26 mouse cellular contexts compared by ENCODE assay signal in genomic region chr7:112118086-112118485, GRCm38 (mm10). TPM values are rescaled to one million over a fixed set of nuclear protein-coding genes. Genes with fewer than 3 reads are reported as not detected.
DNase-seq lines count a peak whose midpoint lies in the region; ATAC-seq lines count a peak whose summit lies in the region.
"Had no signal": no experiment of that assay in that cellular context is flagged by ENCODE, and none has a peak within 500 bp of the region (broad histone marks: within the 10 kb centered on the region; RNA-seq: fewer than 3 reads in every experiment).

No protein-coding gene starts in this region.

- H3K36me3 ChIP-seq in hindbrain, embryonic 10.5 days: peaks cover 8% of the 10 kb centered on the region; the same call in 1 of the 2 replicates
- no peaks in the 10 kb centered on the region for H3K36me3 ChIP-seq in hindbrain, embryonic 13.5 days
- no peaks in the 10 kb centered on the region for H3K36me3 ChIP-seq in kidney, embryonic 14.5 days (ENCODE audit: control insufficient read depth, insufficient read depth, low read length)

- H3K27ac ChIP-seq in hindbrain, embryonic 10.5 days: 0 out of 2 replicates have a peak overlapping the region, but pooled peaks have one; percentile 31
- no peak overlapping the region for H3K27ac ChIP-seq in hindbrain, embryonic 13.5 days
- H3K27ac ChIP-seq in kidney, embryonic 14.5 days (ENCODE audit: low read depth, low read length): no peak overlapping the region
- H3K27ac ChIP-seq: forebrain, embryonic 13.5 days; hindbrain, postnatal 0 days; limb, embryonic 13.5 days; lung, embryonic 15.5 days; midbrain, embryonic 13.5 days had no signal

- no peak for ATAC-seq in hindbrain, embryonic 13.5 days (ENCODE audit: low FRiP score)
- no peak for ATAC-seq in kidney, embryonic 14.5 days (ENCODE audit: low FRiP score, low TSS enrichment)
- ATAC-seq: activated CD4-positive, CD25-positive, alpha-beta regulatory T cell, adult 4 months; forebrain, embryonic 13.5 days; intestine, embryonic 16.5 days; midbrain, embryonic 13.5 days had no signal

- WGBS in hindbrain, embryonic 10.5 days: 94% methylated on average over 7 of the region's 7 CpGs
- WGBS in hindbrain, embryonic 13.5 days: 85% methylated on average over 7 of the region's 7 CpGs
- WGBS in kidney, embryonic 14.5 days: 91% methylated on average over 7 of the region's 7 CpGs

- no peak overlapping the region for H3K9ac ChIP-seq in hindbrain, embryonic 13.5 days
- no peak overlapping the region for H3K9ac ChIP-seq in kidney, embryonic 14.5 days (ENCODE audit: low read depth, low read length)
- H3K9ac ChIP-seq: forebrain, embryonic 13.5 days; limb, embryonic 13.5 days; lung, embryonic 15.5 days; midbrain, embryonic 13.5 days had no signal

- H3K4me1 ChIP-seq in hindbrain, embryonic 10.5 days (replicated peaks): peaks cover 26% of the 10 kb centered on the region
- peaks cover 11% of the 10 kb centered on the region for H3K4me1 ChIP-seq in hindbrain, embryonic 13.5 days (replicated peaks)
- 0 out of 2 replicates have a peak, but pooled peaks cover 5% of the 10 kb centered on the region for H3K4me1 ChIP-seq in kidney, embryonic 14.5 days (ENCODE audit: control insufficient read depth, insufficient read depth, low read length)
- H3K4me1 ChIP-seq: lung, embryonic 15.5 days; megakaryocyte, embryonic 14.5 days had no signal

- peak; percentile 43 to 49 for DNase-seq in cerebellum, postnatal 14 days
- DNase-seq in cerebellum, adult 9-10 months: no peak
- no peak for DNase-seq in hindbrain, embryonic 10.5 days (ENCODE audit: low spot score)
- peak; percentile 65 for DNase-seq in 3T3-L1 (ENCODE audit: low read depth, low spot score)
- DNase-seq in Muller cell, postnatal 12 days (ENCODE audit: inconsistent ontology term): peak; percentile 83
- DNase-seq in right cerebral cortex, postnatal 14 days: no peak
- DNase-seq: cerebellum, adult 9-11 months; heart, postnatal 14 days; kidney, adult 8-10 months; kidney, postnatal 10 days; layer of hippocampus, adult 9-11 months; lung, postnatal 36 days; spleen, adult 18-20 months; thymus, postnatal 14 days had no signal

- no peak overlapping the region for H3K4me2 ChIP-seq in hindbrain, embryonic 13.5 days
- H3K4me2 ChIP-seq in kidney, embryonic 14.5 days (replicated peaks; ENCODE audit: low read depth, low read length): no peak overlapping the region
- H3K4me2 ChIP-seq: forebrain, embryonic 13.5 days; limb, embryonic 13.5 days; liver, embryonic 11.5 days; lung, embryonic 15.5 days; midbrain, embryonic 13.5 days had no signal

- no peaks in the 10 kb centered on the region for H3K9me3 ChIP-seq in hindbrain, embryonic 10.5 days
- no peaks in the 10 kb centered on the region for H3K9me3 ChIP-seq in hindbrain, embryonic 13.5 days
- no peaks in the 10 kb centered on the region for H3K9me3 ChIP-seq in kidney, embryonic 14.5 days (ENCODE audit: control insufficient read depth, low read length)
- H3K9me3 ChIP-seq: forebrain, embryonic 13.5 days; limb, embryonic 13.5 days; lung, embryonic 15.5 days; midbrain, embryonic 13.5 days had no signal

- no peaks in the 10 kb centered on the region for H3K27me3 ChIP-seq in hindbrain, embryonic 10.5 days (ENCODE audit: insufficient read depth, poor library complexity, severe bottlenecking)
- H3K27me3 ChIP-seq in hindbrain, embryonic 13.5 days: no peaks in the 10 kb centered on the region
- no peaks in the 10 kb centered on the region for H3K27me3 ChIP-seq in kidney, embryonic 14.5 days (ENCODE audit: control insufficient read depth, insufficient read depth, low read length)
- H3K27me3 ChIP-seq: forebrain, embryonic 13.5 days; limb, embryonic 13.5 days; lung, embryonic 15.5 days; midbrain, embryonic 13.5 days had no signal

- no peak overlapping the region for H3K4me3 ChIP-seq in hindbrain, embryonic 10.5 days
- H3K4me3 ChIP-seq in hindbrain, embryonic 13.5 days: no peak overlapping the region
- no peak overlapping the region for H3K4me3 ChIP-seq in kidney, embryonic 14.5 days (ENCODE audit: low read length)
- H3K4me3 ChIP-seq: forebrain, embryonic 13.5 days; left cerebral cortex, adult 2 months; limb, embryonic 13.5 days; lung, embryonic 15.5 days; megakaryocyte, embryonic 14.5 days; midbrain, embryonic 13.5 days had no signal

RNA-seq across cellular contexts. Expression of gene Dkk3, which starts 40.8 kb away (rescaled TPM):
- 7.3 and 9.0 TPM in 2 replicates for polyA plus RNA-seq in hindbrain, embryonic 10.5 days (2016; fragmentation: Nextera tagmentation; extraction: Ambion mirVana)
- polyA plus RNA-seq in hindbrain, embryonic 13.5 days (2015; fragmentation: Nextera tagmentation; extraction: Ambion mirVana): 25.6 and 33.4 TPM in 2 replicates
- polyA plus RNA-seq in kidney, embryonic 14.5 days (2014; fragmentation: Nextera tagmentation; extraction: Ambion mirVana): 9.3 and 14.9 TPM in 2 replicates

Comparison
In these comparisons a context has a peak if more than half of its experiments do, and no peak if none do; other contexts are left out.
1. DNase-seq: peak in cerebellum, postnatal 14 days (2 of 2), 3T3-L1 (single experiment) and Muller cell, postnatal 12 days (single experiment); none in cerebellum, adult 9-10 months (single experiment), hindbrain, embryonic 10.5 days (single experiment) and right cerebral cortex, postnatal 14 days (single experiment).